Mouse (Mus musculus): ENCODE measurements around the gene Tekt2.

GRCm38 (mm10) chr4:126343451-126343850 is 18.0 kb upstream of the Tekt2 start:
- TF ChIP-seq CTCF (IDR thresholded peaks at IDR 0.05; ENCODE audit: insufficient read depth, low read depth, low read length) = no peak
- no peak for TF ChIP-seq POLR2A (IDR thresholded peaks at IDR 0.05; ENCODE audit: insufficient read depth, low read depth, low read length)
